In genomic region chr14:60988228-60988627, GRCm38 (mm10) we compare ENCODE assay signal across 14 mouse cellular contexts. TPM values are rescaled to one million over a fixed set of nuclear protein-coding genes. Genes with fewer than 3 reads are reported as not detected.
DNase-seq lines count a peak whose midpoint lies in the region; ATAC-seq and TF ChIP-seq lines count a peak whose summit lies in the region.
"Had no signal": no experiment of that assay in that cellular context is flagged by ENCODE, and none has a peak within 500 bp of the region (broad histone marks: within the 10 kb centered on the region; RNA-seq: fewer than 3 reads in every experiment).

No protein-coding gene starts in this region.

- no peak overlapping the region for H3K4me3 ChIP-seq in heart, embryonic 12.5 days
- H3K4me3 ChIP-seq in heart, adult 2 months = no peak overlapping the region
- H3K4me3 ChIP-seq in lung, embryonic 14.5 days (ENCODE audit: low read depth, low read length) = no peak overlapping the region
- H3K4me3 ChIP-seq in embryonic facial prominence, embryonic 10.5 days = no peak overlapping the region
- H3K4me3 ChIP-seq in midbrain, embryonic 16.5 days (ENCODE audit: low read depth, low read length) = no peak overlapping the region
- H3K4me3 ChIP-seq: lung, embryonic 15.5 days had no signal

- H3K27ac ChIP-seq in heart, embryonic 12.5 days (ENCODE audit: poor library complexity, severe bottlenecking) = peak overlapping the region; percentile 9; the same call in 1 of the 2 replicates
- H3K27ac ChIP-seq in heart, adult 2 months = no peak overlapping the region
- H3K27ac ChIP-seq in lung, embryonic 14.5 days (ENCODE audit: low read depth) = peak overlapping the region; percentile 33; the same call in 1 of the 2 replicates
- peak overlapping the region; percentile 36; the same call in 1 of the 2 replicates for H3K27ac ChIP-seq in embryonic facial prominence, embryonic 10.5 days (replicated peaks)
- no peak overlapping the region for H3K27ac ChIP-seq in midbrain, embryonic 16.5 days (ENCODE audit: low read length)
- H3K27ac ChIP-seq: lung, embryonic 15.5 days had no signal

- intact Hi-C loops in heart, adult 2 months (cut with DNase I) = no loop called here

- H3K9ac ChIP-seq in heart, embryonic 12.5 days = no peak overlapping the region
- H3K9ac ChIP-seq in heart, adult 2 months (ENCODE audit: low read depth, low read length) = no peak overlapping the region
- H3K9ac ChIP-seq in lung, embryonic 14.5 days = no peak overlapping the region
- no peak overlapping the region for H3K9ac ChIP-seq in midbrain, embryonic 16.5 days (ENCODE audit: low read depth, low read length)
- H3K9ac ChIP-seq: lung, embryonic 15.5 days had no signal

- no peak for TF ChIP-seq CTCF in heart, adult 2 months (IDR thresholded peaks at IDR 0.05)
- no peak for TF ChIP-seq CTCF in lung, embryonic 14.5 days (IDR thresholded peaks at IDR 0.05; ENCODE audit: low read depth)

- no peak for TF ChIP-seq EP300 in heart, adult 2 months (IDR thresholded peaks at IDR 0.05; ENCODE audit: insufficient read depth, low read depth, low read length)

- no peak overlapping the region for H3K4me2 ChIP-seq in heart, embryonic 12.5 days
- no peak overlapping the region for H3K4me2 ChIP-seq in lung, embryonic 14.5 days
- H3K4me2 ChIP-seq in midbrain, embryonic 16.5 days (ENCODE audit: low read length) = no peak overlapping the region
- H3K4me2 ChIP-seq: lung, embryonic 15.5 days had no signal

- H3K79me2 ChIP-seq in heart, adult 2 months (replicated peaks; ENCODE audit: control insufficient read depth, insufficient read depth, low read length) = no peaks in the 10 kb centered on the region

- no peak for DNase-seq in heart, adult 2 months
- peak; percentile 35 for DNase-seq in lung, embryonic 14.5 days
- DNase-seq in lung, postnatal 14 days = no peak
- DNase-seq in embryonic facial prominence, embryonic 10.5 days (ENCODE audit: low spot score) = no peak
- DNase-seq in left cerebral cortex, adult 8-10 months (ENCODE audit: low spot score in 2 of 2) = no peak
- no peak for DNase-seq in MN1 (ENCODE audit: low spot score)
- DNase-seq: adrenal gland, postnatal 36 days; cerebellum, adult 8-10 months; kidney, postnatal 14 days had no signal

- TF ChIP-seq POLR2A in heart, adult 2 months (IDR thresholded peaks at IDR 0.05; ENCODE audit: insufficient read depth, low read depth, low read length) = no peak

- H3K36me3 ChIP-seq in heart, embryonic 12.5 days = 0 out of 2 replicates have a peak, but pooled peaks cover 4% of the 10 kb centered on the region
- H3K36me3 ChIP-seq in heart, adult 2 months (ENCODE audit: control insufficient read depth, insufficient read depth, low read length) = no peaks in the 10 kb centered on the region
- H3K36me3 ChIP-seq in lung, embryonic 14.5 days (ENCODE audit: insufficient read depth) = peaks cover 12% of the 10 kb centered on the region
- no peaks in the 10 kb centered on the region for H3K36me3 ChIP-seq in embryonic facial prominence, embryonic 10.5 days (replicated peaks)
- no peaks in the 10 kb centered on the region for H3K36me3 ChIP-seq in midbrain, embryonic 16.5 days (ENCODE audit: control insufficient read depth, insufficient read depth, low read length)
- H3K36me3 ChIP-seq: lung, embryonic 15.5 days had no signal

- H3K9me3 ChIP-seq in heart, embryonic 12.5 days (replicated peaks) = no peaks in the 10 kb centered on the region
- no peaks in the 10 kb centered on the region for H3K9me3 ChIP-seq in lung, embryonic 14.5 days (ENCODE audit: low read depth, low read length)
- H3K9me3 ChIP-seq in embryonic facial prominence, embryonic 10.5 days = no peaks in the 10 kb centered on the region
- H3K9me3 ChIP-seq in midbrain, embryonic 16.5 days (replicated peaks; ENCODE audit: control insufficient read depth, low read length, poor library complexity, severe bottlenecking) = no peaks in the 10 kb centered on the region
- H3K9me3 ChIP-seq: lung, embryonic 15.5 days had no signal

- no peak for ATAC-seq in heart, embryonic 12.5 days (ENCODE audit: insufficient number of reproducible peaks, low FRiP score)
- ATAC-seq in lung, embryonic 14.5 days (ENCODE audit: insufficient read depth) = no peak
- ATAC-seq in midbrain, embryonic 16.5 days = 0 out of 2 replicates have a peak, but pooled peaks have one; percentile 50
- ATAC-seq: CD4-positive, CD25-positive, alpha-beta regulatory T cell, adult 4 months had no signal

- H3K4me1 ChIP-seq in heart, embryonic 12.5 days (replicated peaks) = peaks cover 34% of the 10 kb centered on the region
- no peaks in the 10 kb centered on the region for H3K4me1 ChIP-seq in heart, adult 2 months (ENCODE audit: control insufficient read depth, insufficient read depth, low read length)
- peaks cover 29% of the 10 kb centered on the region for H3K4me1 ChIP-seq in lung, embryonic 14.5 days (ENCODE audit: insufficient read depth)
- H3K4me1 ChIP-seq in embryonic facial prominence, embryonic 10.5 days = peaks cover 72% of the 10 kb centered on the region
- H3K4me1 ChIP-seq in midbrain, embryonic 16.5 days (ENCODE audit: control insufficient read depth, insufficient read depth, low read length) = peaks cover 11% of the 10 kb centered on the region; the same call in 1 of the 2 replicates

- 39% methylated on average over 6 of the region's 6 CpGs for WGBS in heart, embryonic 12.5 days
- 43% methylated on average over 6 of the region's 6 CpGs for WGBS in heart, adult 2 months
- WGBS in lung, embryonic 14.5 days = 35% methylated on average over 6 of the region's 6 CpGs
- 40% methylated on average over 6 of the region's 6 CpGs for WGBS in embryonic facial prominence, embryonic 10.5 days
- 28% methylated on average over 6 of the region's 6 CpGs for WGBS in midbrain, embryonic 16.5 days

- no peaks in the 10 kb centered on the region for H3K27me3 ChIP-seq in heart, embryonic 12.5 days (replicated peaks)
- H3K27me3 ChIP-seq in heart, adult 2 months (ENCODE audit: control insufficient read depth, insufficient read depth, low read length) = no peaks in the 10 kb centered on the region
- no peaks in the 10 kb centered on the region for H3K27me3 ChIP-seq in lung, embryonic 14.5 days (ENCODE audit: insufficient read depth, low read length)
- H3K27me3 ChIP-seq in embryonic facial prominence, embryonic 10.5 days (replicated peaks; ENCODE audit: low read depth, poor library complexity, severe bottlenecking) = no peaks in the 10 kb centered on the region
- no peaks in the 10 kb centered on the region for H3K27me3 ChIP-seq in midbrain, embryonic 16.5 days (ENCODE audit: control insufficient read depth, insufficient read depth, low read depth, low read length)
- H3K27me3 ChIP-seq: lung, embryonic 15.5 days had no signal

RNA-seq across cellular contexts. Expression of gene Tnfrsf19, which starts 58.1 kb away (rescaled TPM):
- polyA plus RNA-seq in heart, embryonic 12.5 days (2016; fragmentation: Nextera tagmentation; extraction: Ambion mirVana) = 28.4 and 28.9 TPM in 2 replicates
- 1 to 10 TPM; 2.2 to 4.3 TPM for total RNA-seq in heart, adult 2 months (2021)
- polyA plus RNA-seq in heart, adult 2 months (2012; rRNA removed) = 3.7 and 4.7 TPM in 2 replicates
- polyA plus RNA-seq in lung, embryonic 14.5 days (2014; fragmentation: Nextera tagmentation; extraction: Ambion mirVana) = 148 and 159 TPM in 2 replicates
- 37.2 and 41.4 TPM in 2 replicates for polyA plus RNA-seq in embryonic facial prominence, embryonic 10.5 days (2016; fragmentation: Nextera tagmentation; extraction: Ambion mirVana)
- 36.5 and 41.7 TPM in 2 replicates for polyA plus RNA-seq in midbrain, embryonic 16.5 days (2015; fragmentation: Nextera tagmentation; extraction: Ambion mirVana)
- total RNA-seq in left cerebral cortex, adult 8-10 months (2022) = 10 to 100 TPM; 44.5 to 52.1 (median 47.5) TPM
- total RNA-seq: monocyte, adult 5-6 weeks had no signal
- polyA plus RNA-seq: CD4-positive, CD25-positive, alpha-beta regulatory T cell, adult 4 months had no signal

Comparison
In these comparisons a context has a peak if more than half of its experiments do, and no peak if none do; other contexts are left out.
1. H3K27ac ChIP-seq: peak in heart, embryonic 12.5 days (single experiment), lung, embryonic 14.5 days (single experiment) and embryonic facial prominence, embryonic 10.5 days (single experiment); none in heart, adult 2 months (single experiment) and midbrain, embryonic 16.5 days (single experiment).